Mouse (Mus musculus): Measurements from ENCODE around the gene Neurl3.

GRCm38 (mm10) chr1:36261708-36262504, 12.6 kb downstream of the Neurl3 start:
- no peak for TF ChIP-seq CTCF (IDR thresholded peaks at IDR 0.05; ENCODE audit: low read depth)
- no peak for TF ChIP-seq EP300 (IDR thresholded peaks at IDR 0.05; ENCODE audit: low read depth)

Measured in liver, postnatal 0 days (tissue).